Mouse (Mus musculus) monocyte, adult 5-6 weeks (primary cell): ENCODE results near the gene Exosc5. TPM values are rescaled to one million over a fixed set of nuclear protein-coding genes. Genes with fewer than 3 reads are reported as not detected.

Experiments used
- ATAC-seq: fragments of 153-309, 156-312 bp; replicated peaks from 2 replicates; pipeline ENCODE4 v1.8.0; 2017; ENCODE audit warnings: mild to moderate bottlenecking; ENCODE audit not compliant: low TSS enrichment, insufficient number of reproducible peaks, severe bottlenecking, poor library complexity, low FRiP score
- total RNA-seq: library from RNA; stranded (forward); fragments of 200-1000, 200-491, 200-594 nt; gene quantifications from 3 replicates; pipeline ENCODE4 v1.2.3, GENCODE M21; 2017

Gene Exosc5
- total RNA-seq, 1 experiment from 2014 or later: 20.9 TPM

GRCm38 (mm10) chr7:25671686-25672085 is 12.7 kb downstream of the Exosc5 start:
- ATAC-seq: no peak

DNA sequence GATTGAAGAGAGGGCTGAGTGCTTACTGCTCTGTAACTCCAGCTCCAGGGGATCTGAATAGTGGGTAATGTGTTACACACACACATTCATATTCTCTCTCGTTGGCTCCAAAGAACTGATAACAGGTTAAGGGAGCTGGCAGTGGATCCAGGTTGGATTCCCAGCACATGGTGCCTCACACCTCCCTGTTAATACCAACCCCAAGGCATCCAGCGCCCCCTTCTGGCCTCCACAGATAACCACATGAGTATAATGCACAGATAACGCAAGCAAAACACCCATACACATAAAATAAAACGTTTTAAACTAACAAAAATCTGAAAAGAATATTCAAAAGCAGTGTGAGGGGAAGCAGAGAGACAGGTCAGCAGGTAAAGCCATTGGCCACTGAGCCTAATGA is 13.5 kb downstream of the Exosc5 start:
- ATAC-seq: no peak

- no peak for ATAC-seq
Measured at GRCm38 (mm10) chr7:25674297-25674696, 15.3 kb downstream of the Exosc5 start.

DNA sequence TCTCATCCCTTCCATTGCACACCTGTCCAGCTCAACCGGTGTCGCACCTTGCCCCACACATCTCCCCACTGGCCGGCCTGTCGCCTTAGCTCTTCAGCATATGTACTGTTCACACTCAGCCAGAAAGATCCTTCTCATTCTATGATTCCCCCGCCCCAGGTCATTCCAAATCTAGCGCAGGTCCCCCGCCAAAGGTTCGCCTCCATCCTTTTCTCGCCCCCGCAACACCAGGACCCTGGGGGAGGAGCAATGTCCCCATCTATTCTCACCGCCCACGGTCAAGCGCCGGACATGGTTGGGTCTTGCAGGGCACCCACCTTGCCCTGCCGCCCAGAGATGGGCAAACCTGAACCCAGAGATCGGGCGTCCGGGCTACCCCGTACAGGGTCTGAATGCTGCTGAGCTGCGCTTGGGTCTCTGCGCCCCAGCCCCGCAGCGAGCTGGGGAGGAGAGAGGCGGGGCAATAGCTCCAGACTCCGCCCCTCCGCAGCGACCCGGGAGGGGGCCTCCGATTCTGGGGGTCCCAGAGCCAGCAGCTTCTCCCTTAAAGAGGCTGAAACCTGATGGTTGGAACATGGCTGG is 15.8 kb downstream of the Exosc5 start, which contains the start of gene Tmem91:
Gene Tmem91 (minus strand): TSS at position 448 of the 582 bp plus-strand sequence.
- 0 out of 2 replicates have a peak, but pooled peaks have one; percentile 1 for ATAC-seq

DNA sequence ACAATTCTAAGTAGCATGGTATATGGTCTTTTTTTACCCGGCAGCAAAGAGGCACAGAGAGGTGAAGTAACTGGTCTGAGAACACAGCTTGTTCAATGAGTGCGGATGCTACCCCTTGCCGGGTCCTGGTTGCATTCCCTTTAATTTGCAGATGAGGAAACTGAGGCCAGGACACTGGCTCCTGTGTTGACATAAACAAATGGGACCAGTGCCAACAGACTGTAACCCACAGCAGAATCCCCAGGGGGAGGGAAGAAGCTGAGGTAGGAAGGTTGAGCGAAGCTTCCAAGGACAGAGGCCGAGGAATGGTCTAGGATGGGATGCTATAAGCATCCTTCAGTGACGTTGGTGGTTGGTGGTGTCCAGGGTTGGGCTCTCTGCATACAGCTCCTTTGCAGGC is 16.4 kb downstream of the Exosc5 start:
- no peak for ATAC-seq

GRCm38 (mm10) chr7:25676085-25676781 is 17.3 kb downstream of the Exosc5 start:
- no peak for ATAC-seq

GRCm38 (mm10) chr7:25677013-25677412 is 18.0 kb downstream of the Exosc5 start:
- no peak for ATAC-seq

- ATAC-seq: 0 out of 2 replicates have a peak, but pooled peaks have one; percentile 9
Measured at GRCm38 (mm10) chr7:25679971-25680370, 21.0 kb downstream of the Exosc5 start.

DNA sequence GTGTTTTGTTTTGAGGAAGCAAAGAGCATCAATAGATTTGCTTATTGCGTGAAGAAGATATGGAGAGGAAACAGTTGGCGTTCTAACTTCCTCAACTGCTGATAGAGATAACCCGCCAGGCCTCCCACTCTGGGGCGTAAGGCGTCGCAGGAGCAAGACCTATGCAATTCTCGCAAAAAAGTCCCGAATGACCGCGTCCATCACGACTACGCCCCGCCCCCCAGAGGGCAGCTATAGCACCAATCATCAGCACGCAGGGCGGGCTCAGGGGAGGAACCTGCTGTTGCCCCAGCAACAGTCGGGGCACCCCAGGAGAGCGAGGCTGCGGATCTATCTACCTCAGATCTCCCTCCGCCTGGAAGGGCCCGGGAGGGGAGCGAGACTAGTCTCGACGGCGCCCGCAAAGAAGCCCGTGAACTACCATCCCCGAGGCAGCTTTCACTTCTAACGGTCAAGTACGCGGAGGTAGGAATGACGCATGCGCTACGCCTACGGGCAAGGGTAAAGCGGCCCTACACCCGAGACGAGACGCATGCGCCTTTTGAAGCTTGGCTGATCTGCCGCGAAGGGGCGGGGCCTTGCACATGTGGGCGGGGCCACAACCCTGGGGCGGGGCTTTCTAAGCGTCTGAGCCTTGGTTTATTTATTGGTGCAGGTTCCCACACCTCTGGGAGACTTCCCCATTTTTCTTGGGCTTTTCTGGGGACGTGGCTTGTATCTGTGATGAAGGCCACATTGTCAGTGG is 21.7 kb downstream of the Exosc5 start, which contains the start of gene B9d2:
Gene B9d2 (plus strand): TSS at position 267 of the 745 bp plus-strand sequence.
- peak; percentile 72 for ATAC-seq

- ATAC-seq: no peak
Measured at GRCm38 (mm10) chr7:25681341-25682231, 22.6 kb downstream of the Exosc5 start.

GRCm38 (mm10) chr7:25683474-25684180 is 24.7 kb downstream of the Exosc5 start:
- peak; percentile 26 for ATAC-seq

DNA sequence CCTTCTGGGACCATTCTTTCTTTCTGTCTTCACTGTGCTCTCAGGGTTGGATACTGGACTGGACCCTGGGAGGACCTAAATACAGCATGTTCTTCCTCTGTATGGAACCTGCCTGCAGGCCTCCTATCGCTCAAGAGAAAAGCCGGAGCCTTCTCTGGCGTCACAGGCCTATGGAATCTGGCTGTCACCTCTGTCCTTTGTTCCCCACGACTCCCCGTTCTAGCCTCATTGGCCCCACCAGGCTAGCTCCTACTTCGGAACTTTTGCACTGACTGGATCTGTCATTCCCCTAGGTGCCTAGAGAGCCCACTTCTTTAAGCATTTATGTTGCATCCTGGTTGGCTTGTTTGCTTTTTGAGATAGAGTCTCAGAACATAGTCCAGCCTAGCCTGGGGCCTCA is 25.7 kb downstream of the Exosc5 start:
- no peak for ATAC-seq

DNA sequence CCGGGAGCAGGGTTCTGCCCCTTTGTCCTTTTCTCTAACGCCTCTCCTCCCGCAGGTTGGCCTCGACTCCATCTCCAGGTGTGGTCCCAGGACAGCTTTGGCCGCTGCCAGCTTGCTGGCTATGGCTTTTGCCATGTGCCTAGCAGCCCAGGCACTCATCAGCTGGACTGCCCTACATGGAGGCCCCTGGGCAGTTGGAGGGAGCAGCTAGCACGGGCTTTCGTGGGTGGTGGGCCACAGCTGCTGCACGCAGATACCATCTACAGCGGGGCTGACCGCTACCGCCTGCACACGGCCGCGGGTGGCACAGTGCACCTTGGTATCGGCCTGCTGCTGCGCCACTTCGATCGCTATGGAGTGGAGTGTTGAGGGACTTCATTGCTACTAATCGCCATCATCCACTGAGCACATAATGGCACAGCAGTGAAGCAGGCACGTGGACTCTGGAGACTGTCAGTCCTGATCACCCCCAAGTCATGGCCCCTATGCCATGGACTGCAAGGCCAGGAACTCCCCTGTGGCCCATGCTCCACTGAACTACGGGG is 27.0 kb downstream of the Exosc5 start:
- no peak for ATAC-seq

- ATAC-seq: peak; percentile 10; the same call in 1 of the 2 replicates
Measured at GRCm38 (mm10) chr7:25686680-25687531, 27.9 kb downstream of the Exosc5 start, which contains the start of gene Tgfb1. TSS of gene Tgfb1 (plus strand) at chr7:25687002.

DNA sequence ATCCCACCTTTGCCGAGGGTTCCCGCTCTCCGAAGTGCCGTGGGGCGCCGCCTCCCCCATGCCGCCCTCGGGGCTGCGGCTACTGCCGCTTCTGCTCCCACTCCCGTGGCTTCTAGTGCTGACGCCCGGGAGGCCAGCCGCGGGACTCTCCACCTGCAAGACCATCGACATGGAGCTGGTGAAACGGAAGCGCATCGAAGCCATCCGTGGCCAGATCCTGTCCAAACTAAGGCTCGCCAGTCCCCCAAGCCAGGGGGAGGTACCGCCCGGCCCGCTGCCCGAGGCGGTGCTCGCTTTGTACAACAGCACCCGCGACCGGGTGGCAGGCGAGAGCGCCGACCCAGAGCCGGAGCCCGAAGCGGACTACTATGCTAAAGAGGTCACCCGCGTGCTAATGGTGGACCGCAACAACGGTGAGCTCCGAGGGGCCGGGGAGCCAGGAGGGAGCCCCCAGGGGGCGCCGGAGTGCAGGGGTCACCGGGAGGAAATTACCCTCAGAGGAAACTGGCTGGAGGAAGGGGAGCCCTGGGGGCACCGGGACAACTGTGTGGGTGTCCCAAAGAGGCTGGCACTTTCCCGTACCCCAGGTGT is 28.9 kb downstream of the Exosc5 start:
- ATAC-seq: no peak

DNA sequence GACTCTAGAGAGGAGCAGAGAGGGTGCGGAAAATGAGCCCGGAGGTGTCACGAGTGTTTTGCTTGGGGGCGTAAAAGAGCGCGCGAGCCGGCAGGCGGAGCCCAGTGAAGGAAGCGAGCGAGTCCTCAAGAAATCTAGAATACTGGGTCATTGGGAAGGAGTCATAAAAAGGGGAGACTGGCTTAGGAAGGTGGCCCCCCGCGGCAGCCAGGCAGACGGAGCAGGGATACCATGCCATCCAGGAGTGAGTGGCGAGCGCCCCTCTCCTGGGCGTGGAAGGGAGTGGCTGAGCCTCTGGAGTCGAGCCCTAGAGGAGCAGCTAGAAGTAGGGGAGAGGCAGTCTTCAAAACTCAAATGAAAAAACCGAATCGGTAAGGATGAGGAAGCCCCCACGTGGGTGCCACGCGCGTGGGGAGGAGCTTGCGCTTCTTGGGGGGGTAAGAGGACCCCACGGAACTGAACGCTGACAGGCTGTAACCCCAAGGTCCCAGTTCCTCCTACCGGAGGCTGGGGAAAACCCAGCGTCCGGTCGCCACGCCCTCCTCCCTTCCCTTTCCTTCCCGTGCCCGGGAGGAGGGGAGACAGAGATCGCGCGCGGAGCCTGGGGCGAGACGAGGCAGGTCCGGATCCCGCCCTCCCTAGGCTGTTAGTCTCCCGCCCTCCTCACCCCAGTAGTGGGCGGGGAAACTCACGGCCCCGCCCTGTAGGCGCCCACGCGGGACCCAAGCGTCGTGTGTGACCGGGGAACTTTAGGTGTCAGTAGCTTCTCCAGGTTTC is 30.0 kb downstream of the Exosc5 start:
- peak; percentile 75 for ATAC-seq
